Mouse (Mus musculus) stomach, embryonic 14.5 days (tissue): ENCODE measurements around the gene Rab3a. TPM values are rescaled to one million over a fixed set of nuclear protein-coding genes. Genes with fewer than 3 reads are reported as not detected.

Source experiments
- ATAC-seq: fragments of 200-750 bp; cut with Nextera tagmentation; 2 replicates; pipeline ENCODE4 v1.8.0; 2017; ENCODE audit warnings: low read depth, moderate TSS enrichment; ENCODE audit not compliant: insufficient number of reproducible peaks, insufficient read depth, low FRiP score
- H3K27ac ChIP-seq: fragments of 300-500 bp; sonication (generic); 2 replicates; pipeline ENCODE4 v1.5.1; 2014; ENCODE audit warnings: mild to moderate bottlenecking, low read length, moderate library complexity, mixed read lengths
- H3K27me3 ChIP-seq: fragments of 300-500 bp; sonication (generic); 2 replicates; pipeline ENCODE4 v1.6.1; 2014; ENCODE audit warnings: low read length, control low read depth, mixed read lengths; ENCODE audit not compliant: control insufficient read depth, insufficient read depth
- H3K36me3 ChIP-seq: fragments of 300-500 bp; sonication (generic); 2 replicates; pipeline ENCODE4 v1.6.1; 2014; ENCODE audit warnings: mild to moderate bottlenecking, control low read depth, low read length, moderate library complexity, mixed read lengths; ENCODE audit not compliant: control insufficient read depth, insufficient read depth
- H3K4me1 ChIP-seq: fragments of 300-500 bp; sonication (generic); 2 replicates; pipeline ENCODE4 v1.6.1; 2014; ENCODE audit warnings: low read length, control low read depth, mixed read lengths; ENCODE audit not compliant: control insufficient read depth, insufficient read depth
- H3K4me2 ChIP-seq: fragments of 300-500 bp; sonication (generic); replicated peaks from 2 replicates; pipeline ENCODE4 v1.6.1; 2014; ENCODE audit warnings: low read depth, low read length, control low read depth
- H3K4me3 ChIP-seq: fragments of 300-500 bp; sonication (generic); 2 replicates; pipeline ENCODE4 v1.5.1; 2014; ENCODE audit warnings: low read depth, low read length, control low read depth
- H3K9ac ChIP-seq: fragments of 300-500 bp; sonication (generic); replicated peaks from 2 replicates; pipeline ENCODE4 v1.6.1; 2014; ENCODE audit warnings: low read depth, mild to moderate bottlenecking, control low read depth, low read length, moderate library complexity, mixed read lengths
- H3K9me3 ChIP-seq: fragments of 300-500 bp; sonication (generic); 2 replicates; pipeline ENCODE4 v1.6.1; 2016; ENCODE audit warnings: low read depth, low read length, control low read depth; ENCODE audit not compliant: control insufficient read depth
- WGBS: fragments of 180-500 bp; shearing (Covaris S2); extraction: QIAGEN DNeasy Blood & Tissue Kit; methylation state at CpG from one replicate; pipeline ENCODE4 v1.1.7; 2014; 5-methylcytosine and 5-hydroxymethylcytosine counted together
- polyA plus RNA-seq: library from polyadenylated mRNA; unstranded; fragments of >200 nt; fragmentation: Nextera tagmentation; extraction: Ambion mirVana; gene quantifications from 2 replicates; pipeline ENCODE4 v1.2.1, GENCODE M21; 2014

Rab3a gene
- polyA plus RNA-seq, 1 experiment from 2014 or later = 27.0 TPM

DNA sequence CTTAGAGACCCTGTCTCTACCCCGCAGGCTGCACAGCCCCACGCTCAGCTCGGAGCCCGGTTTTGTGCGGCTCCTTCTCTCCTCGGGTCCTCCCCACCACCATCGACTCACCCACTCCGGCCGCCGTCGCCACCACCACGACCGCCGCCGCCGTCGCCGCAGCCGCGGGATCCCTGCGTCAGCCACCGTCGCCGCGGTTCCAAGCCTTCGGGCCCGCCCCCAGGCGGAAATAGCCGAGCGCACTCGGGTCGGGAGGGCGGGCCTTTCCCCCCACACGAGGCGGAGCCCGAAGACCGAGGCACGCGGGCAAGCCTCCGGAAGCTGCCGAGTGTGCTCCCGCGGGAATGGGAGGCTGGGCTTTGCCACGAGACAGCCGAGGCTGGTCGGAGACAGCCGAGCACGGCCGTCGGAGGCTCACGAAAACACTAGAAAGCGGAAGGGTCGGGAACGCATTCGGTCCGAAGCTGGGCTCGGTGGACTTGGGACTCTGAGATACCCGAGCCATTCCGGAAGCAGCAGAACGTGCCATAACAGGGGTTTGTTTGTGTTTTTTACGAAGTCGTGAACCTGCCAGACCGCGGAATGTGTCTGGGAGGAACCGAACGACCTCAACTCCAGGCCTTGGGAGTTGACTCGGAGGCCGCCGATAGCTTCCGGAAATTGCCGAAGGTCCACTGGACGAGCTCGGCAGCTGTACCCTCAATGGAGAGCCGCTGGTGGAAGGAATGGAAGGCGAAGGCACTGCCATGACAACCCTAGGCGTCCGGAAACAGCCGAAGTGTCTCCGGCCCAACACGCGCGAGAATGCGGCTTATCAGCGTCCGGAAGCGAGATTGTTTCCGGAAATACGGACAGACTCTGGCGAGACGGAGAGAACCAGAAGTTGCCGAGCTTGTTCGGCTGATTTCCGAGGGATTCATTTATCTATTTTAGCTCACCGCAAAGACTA lies 22.3 kb downstream of the Rab3a start, which contains the start of gene Pik3r2:
Pik3r2 (minus strand) TSS at position 218 of the 949 bp plus-strand sequence.
- Histone ChIP-seq H3K4me2 (peak within 1 kb of the TSS; percentile 88), H3K27ac (peak within 1 kb of the TSS; percentile 98), H3K4me1 (peaks cover 37% of the 10 kb centered on the region), H3K9me3 (no peaks in the 10 kb centered on the region), H3K27me3 (no peaks in the 10 kb centered on the region), H3K4me3 (peak within 1 kb of the TSS; percentile 91), H3K36me3 (peaks cover 39% of the 10 kb centered on the region), H3K9ac (peak within 1 kb of the TSS; percentile 98)
- peak; percentile 92 for ATAC-seq
- under 1% methylated on average over 94 of the region's 94 CpGs for WGBS

DNA sequence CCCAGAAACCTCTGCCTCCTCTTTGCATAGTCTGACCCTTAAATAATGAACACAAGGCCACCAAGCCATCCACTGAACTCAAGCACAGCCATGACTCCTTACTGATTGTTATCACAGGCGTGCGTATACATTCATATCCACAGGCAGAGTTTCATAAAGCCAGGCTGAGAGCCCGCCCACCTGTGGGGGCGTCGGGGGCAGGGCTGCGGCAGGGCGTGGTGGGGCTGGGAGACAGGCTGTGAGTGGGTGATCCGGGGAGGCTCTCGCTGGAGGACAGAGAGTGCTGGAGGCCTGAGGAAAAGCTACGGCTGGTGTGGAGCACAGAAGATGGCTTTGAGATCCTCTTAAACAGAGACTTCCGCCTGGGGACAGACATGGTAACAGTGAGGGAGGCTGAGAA lies 25.6 kb downstream of the Rab3a start:
- H3K4me2 ChIP-seq = no peak overlapping the region
- H3K27me3 ChIP-seq = no peaks in the 10 kb centered on the region
- no peak overlapping the region for H3K9ac ChIP-seq
- H3K36me3 ChIP-seq = peaks cover 41% of the 10 kb centered on the region
- no peak for ATAC-seq
- no peak overlapping the region for H3K27ac ChIP-seq
- no peak overlapping the region for H3K4me3 ChIP-seq
- H3K9me3 ChIP-seq = no peaks in the 10 kb centered on the region
- H3K4me1 ChIP-seq = peaks cover 14% of the 10 kb centered on the region
- WGBS = 63% methylated on average over 11 of the region's 11 CpGs

DNA sequence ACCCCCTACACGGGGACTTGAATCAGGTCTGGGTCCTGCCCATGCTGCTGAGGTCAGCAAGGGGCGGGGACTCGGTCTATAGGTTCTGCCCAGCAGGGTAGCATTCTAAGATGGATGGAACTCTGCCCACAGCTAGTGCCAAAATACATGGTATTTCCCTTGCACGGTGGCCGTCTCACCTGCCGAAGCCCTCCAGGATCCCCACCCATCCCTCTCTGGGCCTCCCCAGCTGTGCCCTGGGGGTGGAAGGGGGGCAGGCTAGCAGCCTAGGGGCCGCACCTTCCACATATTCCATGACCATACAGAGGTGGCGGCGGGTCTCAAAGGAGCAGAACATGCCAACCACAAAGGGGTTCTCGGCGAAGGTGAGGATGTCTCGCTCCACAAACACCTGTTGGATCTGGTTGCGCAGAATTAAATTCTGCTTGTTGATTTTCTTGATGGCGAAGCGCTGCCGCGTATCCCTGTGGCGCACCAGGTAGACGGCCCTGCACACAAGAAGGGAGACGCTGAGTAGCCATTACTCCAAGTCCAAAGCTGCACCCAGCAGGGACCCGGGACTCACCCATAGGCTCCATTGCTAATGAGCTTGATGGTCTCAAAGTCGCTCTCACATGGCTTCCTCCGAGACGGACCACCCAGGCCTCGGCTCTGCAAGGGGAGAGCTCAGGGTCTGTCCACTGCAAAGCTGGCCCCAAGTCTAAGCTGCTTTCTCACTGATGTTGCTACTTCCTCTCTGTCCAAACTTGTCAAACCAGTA lies 32.0 kb downstream of the Rab3a start:
- Histone ChIP-seq H3K27me3 (no peaks in the 10 kb centered on the region), H3K4me1 (peaks cover 12% of the 10 kb centered on the region), H3K9me3 (no peaks in the 10 kb centered on the region), H3K27ac (no peak overlapping the region), H3K4me2 (no peak overlapping the region), H3K9ac (no peak overlapping the region), H3K4me3 (no peak overlapping the region), H3K36me3 (peaks cover 49% of the 10 kb centered on the region)
- 89% methylated on average over 25 of the region's 25 CpGs for WGBS
- ATAC-seq = no peak

DNA sequence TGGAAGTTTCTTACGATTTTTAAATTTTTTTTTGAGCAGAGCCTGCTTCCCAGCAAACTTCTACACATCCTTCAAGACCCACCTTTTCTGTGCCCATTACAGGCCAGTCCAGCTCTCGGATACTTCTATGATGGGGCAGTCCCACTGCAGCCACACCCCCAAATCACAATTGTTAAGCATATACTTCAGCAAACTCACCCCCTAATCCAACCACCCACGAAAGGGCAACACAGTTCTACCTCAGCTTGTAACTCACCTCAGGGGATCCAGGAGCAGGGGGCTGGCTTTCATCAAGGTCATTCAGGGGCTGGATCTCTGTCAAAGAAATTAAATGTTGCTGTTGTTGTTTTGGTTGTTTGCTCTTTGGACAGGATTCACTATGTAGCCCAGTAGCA lies 32.6 kb downstream of the Rab3a start:
- 83% methylated on average over 3 of the region's 3 CpGs for WGBS
- Histone ChIP-seq H3K36me3 (peaks cover 44% of the 10 kb centered on the region), H3K27me3 (no peaks in the 10 kb centered on the region), H3K9me3 (no peaks in the 10 kb centered on the region), H3K4me1 (peaks cover 17% of the 10 kb centered on the region), H3K27ac (no peak overlapping the region), H3K4me3 (no peak overlapping the region), H3K4me2 (no peak overlapping the region), H3K9ac (no peak overlapping the region)
- no peak for ATAC-seq

DNA sequence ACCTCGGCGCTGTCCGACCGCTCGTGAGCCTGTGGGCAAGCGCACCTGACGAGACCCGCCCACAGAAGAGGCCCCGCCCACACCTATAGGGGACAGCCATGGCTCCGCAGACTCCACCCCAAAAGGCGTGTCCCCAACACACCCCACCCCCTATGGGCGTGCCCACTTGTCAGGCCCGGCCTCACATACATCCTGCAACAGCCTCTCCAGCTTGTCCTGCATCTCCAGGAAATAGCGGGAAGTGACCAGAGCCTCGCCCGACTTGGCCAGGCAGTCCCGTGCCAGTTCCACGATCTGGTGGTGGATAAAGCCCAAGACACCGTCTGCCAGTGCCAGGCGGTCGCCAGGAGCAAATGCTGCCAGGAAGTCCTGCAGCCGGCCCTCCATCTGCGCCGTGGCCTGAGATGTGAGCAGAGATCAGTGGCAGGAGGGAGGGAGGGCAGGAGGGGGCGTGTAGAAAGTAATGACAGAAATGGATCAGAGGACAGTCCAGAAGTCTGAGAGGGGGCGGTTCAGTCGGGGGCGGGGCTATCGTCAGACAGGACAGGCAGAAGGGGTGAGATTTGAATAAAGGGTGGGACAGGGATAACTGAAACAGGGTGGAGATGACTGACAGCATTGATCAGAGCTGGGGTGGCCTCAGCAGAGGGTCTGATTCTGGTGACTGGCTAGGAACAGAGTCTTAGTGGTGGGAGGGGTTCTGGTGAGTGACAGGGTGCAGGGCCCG lies 33.6 kb downstream of the Rab3a start:
- H3K9me3 ChIP-seq = no peaks in the 10 kb centered on the region
- H3K36me3 ChIP-seq = peaks cover 41% of the 10 kb centered on the region
- no peak overlapping the region for H3K9ac ChIP-seq
- no peak overlapping the region for H3K4me2 ChIP-seq
- H3K27me3 ChIP-seq = no peaks in the 10 kb centered on the region
- H3K4me3 ChIP-seq = no peak overlapping the region
- no peak for ATAC-seq
- no peak overlapping the region for H3K27ac ChIP-seq
- WGBS = 25% methylated on average over 30 of the region's 30 CpGs
- peaks cover 22% of the 10 kb centered on the region for H3K4me1 ChIP-seq

DNA sequence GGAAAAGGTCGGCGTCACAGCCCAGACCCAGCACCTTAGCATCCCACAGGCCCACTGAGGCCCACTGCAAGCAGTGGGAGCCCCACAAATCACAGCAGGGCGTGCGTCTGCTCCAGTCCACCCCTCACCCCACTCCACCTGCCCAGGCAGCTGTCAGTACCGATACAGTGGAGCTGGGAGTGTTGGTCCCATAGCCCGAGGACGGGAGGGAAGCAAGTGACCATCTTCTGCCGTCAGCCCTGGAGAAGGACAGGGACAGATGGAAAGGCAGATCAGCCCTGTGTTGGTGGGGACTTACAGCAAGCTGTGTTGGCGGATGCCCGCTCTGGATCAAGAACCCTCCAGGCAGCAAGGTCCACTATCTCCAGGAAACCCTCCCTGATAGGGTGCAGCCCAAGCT lies 34.6 kb downstream of the Rab3a start:
- Histone ChIP-seq H3K27me3 (no peaks in the 10 kb centered on the region), H3K4me2 (no peak overlapping the region), H3K4me3 (no peak overlapping the region), H3K9me3 (no peaks in the 10 kb centered on the region), H3K36me3 (peaks cover 33% of the 10 kb centered on the region), H3K4me1 (peaks cover 24% of the 10 kb centered on the region), H3K27ac (no peak overlapping the region), H3K9ac (no peak overlapping the region)
- ATAC-seq = no peak
- WGBS = 79% methylated on average over 10 of the region's 10 CpGs

DNA sequence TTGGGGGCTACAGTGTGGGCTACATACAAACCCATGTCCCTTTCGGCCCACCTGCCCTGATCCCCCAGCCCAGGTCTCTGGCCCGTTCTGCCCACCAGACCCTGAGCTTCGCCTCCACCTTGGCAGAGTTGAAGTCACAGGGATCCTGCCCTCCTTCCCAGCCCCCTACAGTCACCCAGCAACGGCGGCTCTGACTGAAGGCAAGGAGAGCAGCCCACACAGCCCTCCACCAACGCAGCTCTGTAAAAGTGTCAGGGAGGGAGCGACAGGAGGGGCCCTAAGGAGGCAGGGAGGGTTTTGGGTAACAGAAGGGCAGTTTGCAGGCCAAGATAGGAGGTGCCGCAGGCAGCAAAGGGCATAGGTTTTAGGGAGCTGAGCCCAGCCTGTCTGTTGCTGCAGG lies 36.4 kb downstream of the Rab3a start:
- peaks cover 24% of the 10 kb centered on the region for H3K4me1 ChIP-seq
- WGBS = 50% methylated on average over 8 of the region's 8 CpGs
- peak overlapping the region; percentile 27; the same call in 1 of the 2 replicates for H3K27ac ChIP-seq
- no peaks in the 10 kb centered on the region for H3K27me3 ChIP-seq
- H3K4me2 ChIP-seq = peak overlapping the region; percentile 82
- peak overlapping the region; percentile 75; the same call in 1 of the 2 replicates for H3K4me3 ChIP-seq
- peaks cover 23% of the 10 kb centered on the region for H3K36me3 ChIP-seq
- H3K9me3 ChIP-seq = no peaks in the 10 kb centered on the region
- no peak for ATAC-seq
- H3K9ac ChIP-seq = peak overlapping the region; percentile 28; the same call in 1 of the 2 replicates

DNA sequence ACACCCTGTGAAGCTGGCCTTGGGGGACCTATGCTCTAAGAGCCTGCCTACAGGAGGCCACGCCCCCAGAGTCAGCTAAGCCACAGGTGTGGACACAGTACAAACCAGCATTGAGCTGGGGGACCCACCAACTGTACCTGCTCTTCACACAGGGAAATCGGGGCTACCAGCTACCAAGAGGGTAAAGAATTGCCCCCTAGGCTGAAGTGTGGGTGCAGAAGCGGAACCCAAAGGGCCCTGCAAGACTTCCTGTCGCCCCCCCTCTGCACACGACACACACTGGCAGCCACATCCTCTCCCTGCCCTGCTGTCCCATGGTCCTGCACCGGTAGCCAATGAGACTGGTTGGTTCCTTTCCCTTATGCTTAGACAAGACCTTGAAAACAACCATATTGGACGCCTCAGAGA lies 36.8 kb downstream of the Rab3a start:
- no peak for ATAC-seq
- peaks cover 24% of the 10 kb centered on the region for H3K4me1 ChIP-seq
- peak overlapping the region; percentile 28; the same call in 1 of the 2 replicates for H3K9ac ChIP-seq
- no peak overlapping the region; the same call in 1 of the 2 replicates for H3K27ac ChIP-seq
- H3K4me2 ChIP-seq = peak overlapping the region; percentile 82
- peaks cover 19% of the 10 kb centered on the region for H3K36me3 ChIP-seq
- peak overlapping the region; percentile 75; the same call in 1 of the 2 replicates for H3K4me3 ChIP-seq
- WGBS = 59% methylated on average over 7 of the region's 7 CpGs
- H3K9me3 ChIP-seq = no peaks in the 10 kb centered on the region
- no peaks in the 10 kb centered on the region for H3K27me3 ChIP-seq
